Mouse (Mus musculus) liver, embryonic 13.5 days (tissue): ENCODE results near the gene Abcc1. TPM values are rescaled to one million over a fixed set of nuclear protein-coding genes. Genes with fewer than 3 reads are reported as not detected.
A peak's percentile ranks its signal among the peaks of the same experiment; 100 is the strongest.

Experiments used
- ATAC-seq: fragments of 200-750 bp; cut with Nextera tagmentation; 2 replicates; pipeline ENCODE4 v1.8.0; 2017; ENCODE audit warnings: low read depth, mild to moderate bottlenecking, moderate number of reproducible peaks, moderate library complexity
- DNase-seq: peaks from one replicate; pipeline ENCODE4 v3.0.0; 2022
- H3K27ac ChIP-seq: fragments of 300-500 bp; sonication (generic); 2 replicates; pipeline ENCODE4 v1.5.1; 2015; ENCODE audit warnings: moderate library complexity, mild to moderate bottlenecking, inconsistent platforms
- H3K27me3 ChIP-seq: fragments of 300-500 bp; sonication (generic); 2 replicates; pipeline ENCODE4 v1.6.1; 2015; ENCODE audit warnings: mild to moderate bottlenecking, inconsistent platforms
- H3K36me3 ChIP-seq: fragments of 300-500 bp; sonication (generic); 2 replicates; pipeline ENCODE4 v1.6.1; 2015; ENCODE audit warnings: mild to moderate bottlenecking, inconsistent platforms
- H3K4me1 ChIP-seq: fragments of 300-500 bp; sonication (generic); replicated peaks from 2 replicates; pipeline ENCODE4 v1.6.1; 2015; ENCODE audit warnings: inconsistent platforms
- H3K4me2 ChIP-seq: fragments of 300-500 bp; sonication (generic); 2 replicates; pipeline ENCODE4 v1.6.1; 2015; ENCODE audit warnings: inconsistent platforms, mild to moderate bottlenecking, moderate library complexity
- H3K4me3 ChIP-seq: fragments of 300-500 bp; sonication (generic); replicated peaks from 2 replicates; pipeline ENCODE4 v1.5.1; 2015; ENCODE audit warnings: mild to moderate bottlenecking, inconsistent platforms
- H3K9ac ChIP-seq: fragments of 300-500 bp; sonication (generic); 2 replicates; pipeline ENCODE4 v1.6.1; 2015; ENCODE audit warnings: mild to moderate bottlenecking, inconsistent platforms
- H3K9me3 ChIP-seq: fragments of 300-500 bp; sonication (generic); replicated peaks from 2 replicates; pipeline ENCODE4 v1.6.1; 2016; ENCODE audit warnings: inconsistent platforms
- WGBS: fragments of 180-500 bp; shearing (Covaris S2); methylation state at CpG from one replicate; pipeline ENCODE4 v1.1.7; 2015; ENCODE audit not compliant: insufficient replicate concordance; 5-methylcytosine and 5-hydroxymethylcytosine counted together
- polyA plus RNA-seq: library from polyadenylated mRNA; unstranded; fragments of >200 nt; fragmentation: Nextera tagmentation; extraction: Ambion mirVana; gene quantifications from 2 replicates; pipeline ENCODE4 v1.2.1, GENCODE M21; 2015

Abcc1 gene
- polyA plus RNA-seq, 1 experiment from 2014 or later: 3.3 TPM

- H3K9me3 ChIP-seq: no peaks in the 10 kb centered on the region
- H3K4me3 ChIP-seq: no peak overlapping the region
- H3K4me1 ChIP-seq: peaks cover 6% of the 10 kb centered on the region; the same call in 1 of the 2 replicates
- peaks cover 17% of the 10 kb centered on the region for H3K36me3 ChIP-seq
- ATAC-seq (no peak), DNase-seq (no peak)
- H3K9ac ChIP-seq: no peak overlapping the region
- WGBS: 72% methylated on average over 6 of the region's 6 CpGs
- H3K27me3 ChIP-seq: no peaks in the 10 kb centered on the region
- H3K27ac ChIP-seq: no peak overlapping the region
- H3K4me2 ChIP-seq: no peak overlapping the region
These were observed 82.9 kb downstream of the Abcc1 start for GRCm38 (mm10) chr16:14444059-14444855.

DNA sequence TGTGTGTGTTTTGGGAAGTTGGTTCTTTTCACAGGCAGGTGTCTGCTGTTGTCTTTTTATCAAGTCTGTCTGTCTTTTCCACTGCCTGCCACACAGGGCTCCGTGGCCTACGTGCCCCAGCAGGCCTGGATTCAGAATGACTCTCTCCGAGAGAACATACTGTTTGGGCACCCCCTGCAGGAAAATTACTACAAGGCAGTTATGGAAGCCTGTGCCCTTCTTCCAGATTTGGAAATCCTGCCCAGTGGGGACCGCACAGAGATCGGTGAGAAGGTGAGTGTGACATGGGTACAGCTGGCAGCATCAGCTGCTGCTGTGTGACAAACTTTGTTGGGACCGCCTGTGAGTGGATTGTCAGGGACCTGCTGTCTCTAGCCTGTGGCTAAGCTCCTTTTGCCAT, 83.8 kb downstream of the Abcc1 start:
- DNase-seq (no peak), ATAC-seq (no peak)
- 82% methylated on average over 6 of the region's 6 CpGs for WGBS
- Histone ChIP-seq H3K27me3 (no peaks in the 10 kb centered on the region), H3K4me1 (peaks cover 6% of the 10 kb centered on the region; the same call in 1 of the 2 replicates), H3K9ac (no peak overlapping the region), H3K4me3 (no peak overlapping the region), H3K9me3 (no peaks in the 10 kb centered on the region), H3K4me2 (no peak overlapping the region), H3K36me3 (peaks cover 19% of the 10 kb centered on the region), H3K27ac (no peak overlapping the region)

DNA sequence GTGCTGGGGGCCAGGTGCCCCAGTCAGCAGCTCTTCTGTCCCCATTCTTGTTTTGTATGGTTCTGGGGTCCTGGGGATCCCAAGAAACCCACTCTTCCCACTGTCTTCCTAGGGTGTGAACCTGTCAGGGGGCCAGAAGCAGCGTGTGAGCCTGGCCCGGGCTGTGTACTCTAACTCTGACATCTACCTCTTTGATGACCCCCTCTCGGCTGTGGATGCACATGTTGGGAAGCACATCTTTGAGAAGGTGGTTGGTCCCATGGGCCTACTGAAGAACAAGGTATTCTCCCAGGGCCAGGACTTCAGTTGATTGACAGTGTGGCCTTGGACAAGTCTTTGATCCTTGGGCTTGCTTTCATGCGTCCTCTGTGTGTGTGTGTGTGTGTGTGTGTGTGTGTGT, 86.0 kb downstream of the Abcc1 start:
- Histone ChIP-seq H3K4me1 (peaks cover 6% of the 10 kb centered on the region; the same call in 1 of the 2 replicates), H3K4me3 (no peak overlapping the region), H3K9ac (no peak overlapping the region), H3K27me3 (no peaks in the 10 kb centered on the region), H3K9me3 (no peaks in the 10 kb centered on the region), H3K36me3 (peaks cover 15% of the 10 kb centered on the region), H3K4me2 (no peak overlapping the region), H3K27ac (no peak overlapping the region)
- 78% methylated on average over 4 of the region's 4 CpGs for WGBS
- DNase-seq (no peak), ATAC-seq (no peak)

DNA sequence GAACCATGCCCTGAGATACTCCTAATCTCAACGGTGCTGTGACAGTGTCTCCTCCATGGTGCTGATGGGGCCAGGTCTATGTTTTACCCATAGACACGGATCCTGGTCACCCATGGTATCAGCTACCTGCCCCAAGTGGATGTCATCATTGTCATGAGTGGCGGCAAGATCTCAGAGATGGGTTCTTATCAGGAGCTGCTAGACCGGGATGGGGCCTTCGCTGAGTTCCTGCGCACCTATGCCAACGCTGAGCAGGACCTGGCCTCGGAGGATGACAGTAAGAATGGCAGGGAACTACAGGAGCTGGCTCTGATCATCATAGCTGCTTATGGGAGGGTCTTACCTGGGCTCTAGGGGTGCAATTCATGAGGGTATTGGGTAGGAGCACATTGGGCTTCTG, 86.9 kb downstream of the Abcc1 start:
- peaks cover 13% of the 10 kb centered on the region for H3K36me3 ChIP-seq
- H3K27me3 ChIP-seq: no peaks in the 10 kb centered on the region
- DNase-seq: no peak
- H3K9ac ChIP-seq: no peak overlapping the region
- no peaks in the 10 kb centered on the region for H3K9me3 ChIP-seq
- WGBS: 79% methylated on average over 8 of the region's 8 CpGs
- ATAC-seq: no peak
- no peak overlapping the region for H3K4me2 ChIP-seq
- peaks cover 6% of the 10 kb centered on the region; the same call in 1 of the 2 replicates for H3K4me1 ChIP-seq
- H3K4me3 ChIP-seq: no peak overlapping the region
- H3K27ac ChIP-seq: no peak overlapping the region

DNA sequence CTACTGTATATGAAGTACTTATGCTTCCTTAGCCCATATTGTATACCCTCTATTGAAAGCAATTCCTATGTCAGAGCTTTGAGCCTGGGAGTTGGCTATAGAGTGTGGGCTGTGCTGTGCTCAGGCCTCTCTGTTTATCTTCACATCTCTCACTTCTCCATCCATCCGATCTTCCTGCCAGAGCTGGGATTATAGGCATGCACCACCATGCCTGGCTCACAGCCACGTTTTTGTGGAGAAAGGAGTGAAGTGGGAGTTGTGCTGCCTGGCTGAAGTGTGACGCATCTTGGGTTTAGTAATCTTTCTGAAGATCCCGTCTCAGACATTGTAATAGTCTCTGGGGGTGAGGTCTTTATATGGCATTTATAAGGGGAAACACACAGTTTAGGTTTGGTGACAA, 88.5 kb downstream of the Abcc1 start:
- DNase-seq: no peak
- no peak overlapping the region for H3K4me2 ChIP-seq

GRCm38 (mm10) chr16:14451374-14452046, 90.2 kb downstream of the Abcc1 start:
- Histone ChIP-seq H3K9ac (no peak overlapping the region), H3K27ac (no peak overlapping the region), H3K27me3 (no peaks in the 10 kb centered on the region), H3K4me2 (no peak overlapping the region), H3K9me3 (no peaks in the 10 kb centered on the region), H3K36me3 (peaks cover 7% of the 10 kb centered on the region), H3K4me3 (no peak overlapping the region), H3K4me1 (peaks cover 22% of the 10 kb centered on the region)
- ATAC-seq: 0 out of 2 replicates have a peak, but pooled peaks have one; percentile 14
- 44% methylated on average over 5 of the region's 5 CpGs for WGBS
- no peak for DNase-seq

More for the DNA sequence above, 88.5 kb downstream of the Abcc1 start:
- Histone ChIP-seq H3K4me1 (peaks cover 21% of the 10 kb centered on the region), H3K36me3 (peaks cover 11% of the 10 kb centered on the region), H3K27ac (no peak overlapping the region), H3K9me3 (no peaks in the 10 kb centered on the region), H3K27me3 (no peaks in the 10 kb centered on the region), H3K9ac (no peak overlapping the region), H3K4me3 (no peak overlapping the region)
- 72% methylated on average over 4 of the region's 4 CpGs for WGBS
- ATAC-seq: no peak

- 76% methylated on average over 2 of the region's 2 CpGs for WGBS
- no peaks in the 10 kb centered on the region for H3K9me3 ChIP-seq
- no peaks in the 10 kb centered on the region for H3K4me1 ChIP-seq
- H3K27me3 ChIP-seq: no peaks in the 10 kb centered on the region
- no peak overlapping the region for H3K4me2 ChIP-seq
- no peak overlapping the region for H3K9ac ChIP-seq
- ATAC-seq: no peak
- no peak overlapping the region for H3K4me3 ChIP-seq
- no peak for DNase-seq
- no peak overlapping the region for H3K27ac ChIP-seq
- peaks cover 34% of the 10 kb centered on the region for H3K36me3 ChIP-seq
These were observed 101.2 kb downstream of the Abcc1 start for GRCm38 (mm10) chr16:14462535-14462934.

GRCm38 (mm10) chr16:14465016-14465415, 103.7 kb downstream of the Abcc1 start:
- 78% methylated on average over 6 of the region's 6 CpGs for WGBS
- H3K4me3 ChIP-seq: no peak overlapping the region
- H3K36me3 ChIP-seq: peaks cover 30% of the 10 kb centered on the region
- H3K9ac ChIP-seq: no peak overlapping the region
- no peaks in the 10 kb centered on the region for H3K27me3 ChIP-seq
- DNase-seq (no peak), ATAC-seq (no peak)
- no peak overlapping the region for H3K27ac ChIP-seq
- no peaks in the 10 kb centered on the region for H3K4me1 ChIP-seq
- no peaks in the 10 kb centered on the region for H3K9me3 ChIP-seq
- no peak overlapping the region for H3K4me2 ChIP-seq

- 63% methylated on average over 2 of the region's 2 CpGs for WGBS
These were observed 107.0 kb downstream of the Abcc1 start for GRCm38 (mm10) chr16:14468351-14468750.

DNA sequence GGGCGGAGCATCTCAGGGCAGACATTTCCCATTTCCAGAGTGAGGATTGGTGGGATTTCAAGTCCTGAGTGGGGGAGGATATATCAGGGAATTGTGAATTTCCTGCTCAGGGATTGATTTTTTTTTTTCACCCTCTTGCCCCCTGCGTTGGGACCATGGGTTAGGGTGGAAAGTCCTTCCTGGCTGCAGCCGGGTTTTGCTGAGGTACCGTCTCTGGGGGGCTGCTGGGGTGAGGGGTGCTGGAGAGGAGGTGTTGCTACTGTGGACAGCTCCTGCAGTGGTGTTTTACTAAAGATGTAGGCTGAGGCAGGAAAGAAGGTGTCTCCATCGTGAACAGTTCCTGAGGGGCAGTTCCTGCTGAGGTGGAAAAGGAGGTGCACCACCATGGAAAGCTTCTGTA, 107.5 kb downstream of the Abcc1 start:
- no peaks in the 10 kb centered on the region for H3K27me3 ChIP-seq
- no peak overlapping the region for H3K4me2 ChIP-seq
- DNase-seq: no peak
- no peak for ATAC-seq
- H3K9me3 ChIP-seq: no peaks in the 10 kb centered on the region
- no peak overlapping the region for H3K9ac ChIP-seq
- H3K27ac ChIP-seq: no peak overlapping the region
- WGBS: 86% methylated on average over 5 of the region's 5 CpGs
- peaks cover 46% of the 10 kb centered on the region for H3K36me3 ChIP-seq
- no peaks in the 10 kb centered on the region for H3K4me1 ChIP-seq
- H3K4me3 ChIP-seq: no peak overlapping the region

More at GRCm38 (mm10) chr16:14468351-14468750, 107.0 kb downstream of the Abcc1 start:
- H3K4me1 ChIP-seq: no peaks in the 10 kb centered on the region
- H3K27me3 ChIP-seq: no peaks in the 10 kb centered on the region
- no peak overlapping the region for H3K4me3 ChIP-seq
- DNase-seq (no peak), ATAC-seq (no peak)
- H3K36me3 ChIP-seq: peaks cover 41% of the 10 kb centered on the region
- H3K9me3 ChIP-seq: no peaks in the 10 kb centered on the region
- no peak overlapping the region for H3K9ac ChIP-seq
- no peak overlapping the region for H3K27ac ChIP-seq
- no peak overlapping the region for H3K4me2 ChIP-seq

DNA sequence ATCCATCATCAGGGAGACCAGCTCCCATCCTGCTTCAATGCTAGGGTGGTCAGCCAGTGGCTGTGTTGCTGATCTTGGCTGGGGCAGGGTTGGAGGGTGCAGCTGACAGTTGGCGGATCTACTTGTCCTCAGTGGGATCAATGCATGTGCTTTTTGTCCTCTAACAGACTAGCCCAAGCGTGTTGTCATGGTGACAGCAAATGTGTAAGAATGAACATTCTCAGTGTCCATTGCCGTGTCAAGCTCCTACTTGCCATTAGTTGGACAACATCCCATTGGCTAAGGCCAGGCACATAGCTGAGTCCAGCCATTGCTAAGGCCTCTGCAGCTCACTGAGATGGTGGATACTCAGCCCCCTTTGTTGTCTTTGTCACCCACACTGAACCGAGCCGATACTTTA, 110.8 kb downstream of the Abcc1 start:
- DNase-seq (no peak), ATAC-seq (no peak)
- Histone ChIP-seq H3K27ac (no peak overlapping the region), H3K4me3 (no peak overlapping the region), H3K9ac (no peak overlapping the region), H3K27me3 (no peaks in the 10 kb centered on the region), H3K4me1 (no peaks in the 10 kb centered on the region), H3K4me2 (no peak overlapping the region), H3K9me3 (no peaks in the 10 kb centered on the region), H3K36me3 (peaks cover 36% of the 10 kb centered on the region)
- WGBS: 82% methylated on average over 5 of the region's 5 CpGs
